Comparison of ENCODE assay signal across 25 mouse cellular contexts in the genomic region with DNA sequence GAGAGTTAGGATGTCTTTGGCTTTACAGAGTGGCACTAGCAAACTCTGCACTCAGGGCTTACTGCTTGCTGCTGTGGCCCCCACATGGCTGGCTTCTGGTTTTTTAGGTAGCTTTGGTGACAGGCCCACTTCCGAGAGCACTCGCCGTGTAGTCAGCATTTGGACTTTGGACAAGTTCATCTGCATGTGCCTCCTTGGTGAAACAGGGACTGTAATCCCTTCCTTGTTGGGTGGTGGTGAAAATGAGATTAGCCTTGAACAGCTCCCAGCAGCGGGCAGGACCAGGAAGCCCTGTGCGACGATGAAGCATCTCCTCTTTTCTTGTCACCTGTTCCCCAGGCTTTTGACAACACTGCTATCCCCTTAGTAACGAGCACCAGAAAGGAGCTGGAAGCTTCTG. TPM values are rescaled to one million over a fixed set of nuclear protein-coding genes. Genes with fewer than 3 reads are reported as not detected.
A peak's percentile ranks its signal among the peaks of the same experiment; 100 is the strongest.
DNase-seq lines count a peak whose midpoint lies in the region; ATAC-seq and TF ChIP-seq lines count a peak whose summit lies in the region.
"Had no signal": no experiment of that assay in that cellular context is flagged by ENCODE, and none has a peak within 500 bp of the region (broad histone marks: within the 10 kb centered on the region; RNA-seq: fewer than 3 reads in every experiment).

No protein-coding gene starts in this region.

- H3K9ac ChIP-seq in liver, adult 2 months (ENCODE audit: low read depth, low read length): no peak overlapping the region
- no peak overlapping the region for H3K9ac ChIP-seq in liver, embryonic 11.5 days (ENCODE audit: low read depth, low read length)
- H3K9ac ChIP-seq: embryonic facial prominence, embryonic 15.5 days; forebrain, embryonic 15.5 days; heart, embryonic 12.5 days; hindbrain, embryonic 14.5 days had no signal

- DNase-seq in kidney, adult 2 months: peak; percentile 60
- DNase-seq in kidney, postnatal 4 days: no peak
- peak; percentile 23 for DNase-seq in liver, adult 2 months (ENCODE audit: extremely low read depth, low read depth, low spot score)
- no peak for DNase-seq in liver, embryonic 11.5 days (ENCODE audit: low spot score)
- DNase-seq in neural tube, embryonic 10.5 days (ENCODE audit: extremely low spot score, low spot score): no peak
- DNase-seq: adrenal gland, postnatal 14 days; cerebellum, adult 18-20 months; cerebellum, postnatal 10 days; gastrocnemius, postnatal 25 days had no signal

- no peaks in the 10 kb centered on the region for H3K79me2 ChIP-seq in liver, adult 2 months (ENCODE audit: control insufficient read depth, insufficient read depth, low read length)

- no peaks in the 10 kb centered on the region for H3K36me3 ChIP-seq in kidney, adult 2 months (ENCODE audit: control insufficient read depth, insufficient read depth, low read length)
- H3K36me3 ChIP-seq in liver, adult 2 months (ENCODE audit: control insufficient read depth, insufficient read depth, low read length): no peaks in the 10 kb centered on the region
- H3K36me3 ChIP-seq in liver, embryonic 11.5 days (ENCODE audit: control insufficient read depth, insufficient read depth, low read length): no peaks in the 10 kb centered on the region
- no peaks in the 10 kb centered on the region for H3K36me3 ChIP-seq in small intestine, adult 2 months (ENCODE audit: control insufficient read depth, insufficient read depth, low read length)
- H3K36me3 ChIP-seq: embryonic facial prominence, embryonic 15.5 days; forebrain, embryonic 10.5 days; forebrain, embryonic 15.5 days; heart, embryonic 12.5 days; hindbrain, embryonic 10.5 days had no signal

- no peak for TF ChIP-seq CTCF in kidney, adult 2 months (conservative IDR thresholded peaks at IDR 0.05; ENCODE audit: insufficient read depth, insufficient read length, low read depth, low read length)
- TF ChIP-seq CTCF in liver, adult 2 months (IDR thresholded peaks at IDR 0.05; ENCODE audit: low read depth, low read length): no peak
- TF ChIP-seq CTCF in small intestine, adult 2 months (IDR thresholded peaks at IDR 0.05; ENCODE audit: extremely low read depth, insufficient read length, insufficient replicate concordance, low read depth, low read length): no peak

- no peak for TF ChIP-seq POLR2A in kidney, adult 2 months (IDR thresholded peaks at IDR 0.05; ENCODE audit: low read depth, low read length)
- no peak for TF ChIP-seq POLR2A in liver, adult 2 months (IDR thresholded peaks at IDR 0.05; ENCODE audit: extremely low read depth, insufficient read depth, low read length)
- TF ChIP-seq POLR2A in small intestine, adult 2 months (IDR thresholded peaks at IDR 0.05; ENCODE audit: low read depth, low read length): no peak

- H3K9me3 ChIP-seq in liver, embryonic 11.5 days (ENCODE audit: control insufficient read depth, low read length): no peaks in the 10 kb centered on the region
- H3K9me3 ChIP-seq: embryonic facial prominence, embryonic 15.5 days; forebrain, embryonic 10.5 days; forebrain, embryonic 15.5 days; hindbrain, embryonic 10.5 days had no signal

- H3K4me3 ChIP-seq in kidney, adult 2 months (ENCODE audit: insufficient read depth, low read depth, low read length): no peak overlapping the region
- H3K4me3 ChIP-seq in liver, adult 2 months (ENCODE audit: insufficient read depth, low read depth, low read length): no peak overlapping the region
- no peak overlapping the region for H3K4me3 ChIP-seq in liver, embryonic 11.5 days (ENCODE audit: low read depth, low read length)
- no peak overlapping the region for H3K4me3 ChIP-seq in small intestine, adult 2 months (ENCODE audit: low read depth, low read length)
- H3K4me3 ChIP-seq: embryonic facial prominence, embryonic 15.5 days; erythroblast, embryonic 14.5 days; forebrain, embryonic 10.5 days; forebrain, embryonic 15.5 days; heart, embryonic 12.5 days; hindbrain, embryonic 10.5 days had no signal

- WGBS in kidney, adult 2 months: 60% methylated on average over 7 of the region's 7 CpGs
- WGBS in liver, adult 2 months: 84% methylated on average over 7 of the region's 7 CpGs
- 83% methylated on average over 7 of the region's 7 CpGs for WGBS in liver, embryonic 11.5 days
- WGBS in small intestine, adult 2 months: 19% methylated on average over 7 of the region's 7 CpGs

- no peaks in the 10 kb centered on the region for H3K27me3 ChIP-seq in kidney, adult 2 months (replicated peaks; ENCODE audit: control insufficient read depth, insufficient read depth, low read length)
- no peaks in the 10 kb centered on the region for H3K27me3 ChIP-seq in liver, adult 2 months (ENCODE audit: control insufficient read depth, insufficient read depth, low read length)
- H3K27me3 ChIP-seq in liver, embryonic 11.5 days (replicated peaks; ENCODE audit: control insufficient read depth, insufficient read depth, low read length): no peaks in the 10 kb centered on the region
- no peaks in the 10 kb centered on the region for H3K27me3 ChIP-seq in small intestine, adult 2 months (ENCODE audit: control insufficient read depth, insufficient read depth, low read length)
- H3K27me3 ChIP-seq: embryonic facial prominence, embryonic 15.5 days; forebrain, embryonic 15.5 days; Patski had no signal

- no peak overlapping the region for H3K4me2 ChIP-seq in liver, embryonic 11.5 days
- H3K4me2 ChIP-seq: embryonic facial prominence, embryonic 15.5 days; forebrain, embryonic 15.5 days; heart, embryonic 12.5 days; hindbrain, embryonic 14.5 days had no signal

- no peak overlapping the region for H3K27ac ChIP-seq in kidney, adult 2 months (ENCODE audit: insufficient read depth, low read depth, low read length)
- H3K27ac ChIP-seq in liver, adult 2 months (replicated peaks; ENCODE audit: insufficient read depth, low read depth, low read length): no peak overlapping the region
- no peak overlapping the region for H3K27ac ChIP-seq in liver, embryonic 11.5 days (ENCODE audit: low read depth, low read length)
- H3K27ac ChIP-seq in small intestine, adult 2 months (ENCODE audit: insufficient read depth, low read depth, low read length): 0 out of 2 replicates have a peak overlapping the region, but pooled peaks have one; percentile 19
- H3K27ac ChIP-seq: embryonic facial prominence, embryonic 15.5 days; forebrain, embryonic 10.5 days; forebrain, embryonic 15.5 days; hindbrain, embryonic 10.5 days; hindbrain, embryonic 14.5 days had no signal

- no peak for ATAC-seq in liver, embryonic 11.5 days (replicated peaks; ENCODE audit: low FRiP score)
- ATAC-seq in frontal cortex, adult (ENCODE audit: low TSS enrichment): no peak
- ATAC-seq: activated CD4-positive, CD25-positive, alpha-beta regulatory T cell, adult 4 months; forebrain, embryonic 15.5 days; Patski had no signal

- H3K4me1 ChIP-seq in kidney, adult 2 months (ENCODE audit: control insufficient read depth, insufficient read depth, low read length): no peaks in the 10 kb centered on the region; the same call in 1 of the 2 replicates
- peaks cover 26% of the 10 kb centered on the region for H3K4me1 ChIP-seq in liver, adult 2 months (ENCODE audit: control insufficient read depth, insufficient read depth, low read length)
- no peaks in the 10 kb centered on the region for H3K4me1 ChIP-seq in liver, embryonic 11.5 days (replicated peaks; ENCODE audit: control insufficient read depth, insufficient read depth, low read length)
- H3K4me1 ChIP-seq in small intestine, adult 2 months (ENCODE audit: control insufficient read depth, insufficient read depth, insufficient read length, low read length): peaks cover 28% of the 10 kb centered on the region

RNA-seq across cellular contexts. Expression of a gene that starts 19.0 kb away (rescaled TPM):
- polyA plus RNA-seq in kidney, adult 2 months (2012; rRNA removed): 31.0 and 38.8 TPM in 2 replicates
- total RNA-seq in liver, adult 2 months (2014; rRNA removed): 5.4 and 6.6 TPM in 2 replicates
- polyA plus RNA-seq in liver, adult 2 months (2012; rRNA removed): 7.5 and 7.8 TPM in 2 replicates
- polyA plus RNA-seq in liver, embryonic 11.5 days (2014; fragmentation: Nextera tagmentation; extraction: Ambion mirVana): 2.8 and 4.5 TPM in 2 replicates
- polyA plus RNA-seq in small intestine, adult 2 months (2012; rRNA removed): 16.4 and 32.7 TPM in 2 replicates

RNA-seq across cellular contexts. Expression of a gene that starts 19.3 kb away (rescaled TPM):
- 0.24 and 0.41 TPM in 2 replicates for polyA plus RNA-seq in kidney, adult 2 months (2012; rRNA removed)
- not detected in 2 replicates for total RNA-seq in liver, adult 2 months (2014; rRNA removed)
- not detected in 2 replicates for polyA plus RNA-seq in liver, adult 2 months (2012; rRNA removed)
- polyA plus RNA-seq in liver, embryonic 11.5 days (2014; fragmentation: Nextera tagmentation; extraction: Ambion mirVana): 0.15 and 0.47 TPM in 2 replicates
- 0.06 and 0.29 TPM in 2 replicates for polyA plus RNA-seq in small intestine, adult 2 months (2012; rRNA removed)
- total RNA-seq: CH12.LX; granulocyte monocyte progenitor cell, adult 5-6 weeks; heart, postnatal 25 days had no signal
- polyA plus RNA-seq: Patski had no signal

RNA-seq across cellular contexts. Expression of a gene that starts 59.6 kb away (rescaled TPM):
- polyA plus RNA-seq in kidney, adult 2 months (2012; rRNA removed): 0.28 and 0.49 TPM in 2 replicates
- 0.07 and 0.09 TPM in 2 replicates for total RNA-seq in liver, adult 2 months (2014; rRNA removed)
- polyA plus RNA-seq in liver, adult 2 months (2012; rRNA removed): 0.04 and 0.06 TPM in 2 replicates
- 2.7 and 3.7 TPM in 2 replicates for polyA plus RNA-seq in liver, embryonic 11.5 days (2014; fragmentation: Nextera tagmentation; extraction: Ambion mirVana)
- 0.14 and 0.19 TPM in 2 replicates for polyA plus RNA-seq in small intestine, adult 2 months (2012; rRNA removed)
- total RNA-seq: adrenal gland, adult 18-20 months; CH12.LX; granulocyte monocyte progenitor cell, adult 5-6 weeks; heart, adult 8-10 months had no signal
- polyA plus RNA-seq: activated CD4-positive, CD25-positive, alpha-beta regulatory T cell, adult 4 months; erythroblast, embryonic 14.5 days; Patski had no signal

Comparison
In these comparisons a context has a peak if more than half of its experiments do, and no peak if none do; other contexts are left out.
1. DNase-seq: peak in kidney, adult 2 months (single experiment) and liver, adult 2 months (single experiment); none in kidney, postnatal 4 days (0 of 2), liver, embryonic 11.5 days (single experiment) and neural tube, embryonic 10.5 days (single experiment).